Mouse (Mus musculus) spleen, postnatal 4 days (tissue): Measurements from ENCODE around the gene Tmem256.

Experiments
- DNase-seq, 2 experiments: peaks; one replicate each; pipeline ENCODE4 v3.0.0; 2022; ENCODE audit warnings: low spot score in 2 of 2

Gene Tmem256

GRCm38 (mm10) chr11:69815155-69815554 lies 23.2 kb upstream of the Tmem256 start, which contains the start of gene Gm39566:
Gene Gm39566, minus strand, starts transcription at chr11:69815298.
- DNase-seq, result peak in 1 of 2 experiments; percentile 61

DNA sequence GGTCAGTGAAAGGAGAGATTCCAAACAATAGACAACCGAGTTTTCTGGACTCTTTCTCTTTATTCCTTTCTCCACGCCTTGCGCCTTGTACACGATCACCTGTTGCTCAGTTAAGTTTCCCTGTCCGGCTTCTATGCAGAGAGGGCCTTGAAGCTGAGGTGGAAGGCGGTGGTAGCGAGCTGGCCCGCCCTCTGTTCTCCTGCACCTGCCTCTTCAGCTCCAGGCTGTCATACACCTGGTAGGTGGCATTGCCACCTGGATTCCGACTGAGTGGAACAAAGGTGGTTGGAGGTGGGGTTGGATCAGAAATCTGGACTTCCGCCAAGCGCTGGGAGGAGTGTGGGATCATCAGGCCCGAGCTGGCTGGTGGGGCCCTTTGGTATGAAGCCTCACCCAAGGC lies 21.8 kb upstream of the Tmem256 start:
- peak in 1 of 2 experiments; percentile 61 for DNase-seq

- DNase-seq, result no peak
Measured at GRCm38 (mm10) chr11:69818365-69818764, 19.9 kb upstream of the Tmem256 start, which contains the start of gene Spem2. Gene Spem2, minus strand, starts transcription at chr11:69818465.

DNA sequence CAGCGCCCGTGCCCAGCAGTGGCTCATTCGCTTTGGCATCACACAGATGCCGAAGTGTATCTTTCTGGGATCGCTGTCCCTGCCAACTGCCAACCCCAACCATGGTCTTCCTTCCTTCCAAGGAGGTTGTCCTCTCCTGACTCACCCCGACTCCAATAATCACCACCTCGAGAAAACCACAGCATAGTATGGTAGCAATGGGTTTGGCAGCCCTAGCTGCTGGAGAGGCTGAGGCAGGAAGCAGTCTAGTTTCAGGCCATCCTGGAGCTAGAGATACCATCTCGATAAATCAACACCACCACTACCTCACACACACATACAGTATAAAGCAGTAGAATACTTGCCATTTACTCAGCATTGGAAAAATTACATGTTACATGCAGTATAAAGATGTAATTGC lies 19.4 kb upstream of the Tmem256 start:
- no peak for DNase-seq

- no peak for DNase-seq
Measured at GRCm38 (mm10) chr11:69822080-69822479, 16.2 kb upstream of the Tmem256 start, which contains the start of gene Spem1. Gene Spem1, minus strand, starts transcription at chr11:69822180.

DNA sequence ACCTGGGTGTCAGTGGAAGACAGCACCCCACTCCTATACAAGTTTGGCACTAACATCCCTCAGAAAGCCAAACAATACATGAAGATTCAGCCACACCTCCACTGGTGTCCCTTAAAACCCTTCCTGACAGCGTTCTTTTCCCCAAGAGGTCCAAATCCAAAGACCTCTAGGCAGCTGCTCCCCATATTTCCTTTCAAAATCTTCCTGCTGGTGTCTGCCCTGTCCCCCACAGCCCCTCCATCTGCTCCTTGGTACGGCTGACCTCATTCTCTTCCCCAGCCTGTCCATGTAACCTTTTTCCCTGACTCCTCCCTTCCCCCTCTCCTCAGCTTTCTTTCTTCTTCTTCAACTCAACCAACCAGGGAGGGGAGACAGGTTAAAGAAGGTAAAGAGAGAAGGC lies 14.9 kb upstream of the Tmem256 start:
- DNase-seq, result no peak

GRCm38 (mm10) chr11:69828832-69829231 lies 9.5 kb upstream of the Tmem256 start:
- no peak for DNase-seq

DNA sequence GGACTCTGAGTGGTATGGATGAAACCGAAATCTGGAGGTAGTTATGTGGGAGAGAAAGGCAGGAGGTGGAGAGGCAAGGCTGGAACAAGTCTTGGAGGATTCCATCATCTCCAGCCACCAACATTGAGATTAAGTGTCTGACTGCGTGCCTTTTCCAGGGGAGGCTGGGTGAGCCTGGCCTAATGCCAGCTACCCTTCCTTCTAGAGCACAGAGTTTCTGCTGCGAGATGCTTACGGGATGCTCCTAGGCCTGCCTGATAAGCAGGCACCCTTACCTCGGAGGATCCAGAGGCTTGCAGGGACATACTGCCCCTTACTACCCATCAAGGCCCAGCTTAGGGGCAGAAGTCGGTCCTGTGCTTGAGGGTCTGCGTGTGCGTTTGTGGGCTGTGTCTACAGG lies 4.8 kb upstream of the Tmem256 start:
- no peak for DNase-seq

DNA sequence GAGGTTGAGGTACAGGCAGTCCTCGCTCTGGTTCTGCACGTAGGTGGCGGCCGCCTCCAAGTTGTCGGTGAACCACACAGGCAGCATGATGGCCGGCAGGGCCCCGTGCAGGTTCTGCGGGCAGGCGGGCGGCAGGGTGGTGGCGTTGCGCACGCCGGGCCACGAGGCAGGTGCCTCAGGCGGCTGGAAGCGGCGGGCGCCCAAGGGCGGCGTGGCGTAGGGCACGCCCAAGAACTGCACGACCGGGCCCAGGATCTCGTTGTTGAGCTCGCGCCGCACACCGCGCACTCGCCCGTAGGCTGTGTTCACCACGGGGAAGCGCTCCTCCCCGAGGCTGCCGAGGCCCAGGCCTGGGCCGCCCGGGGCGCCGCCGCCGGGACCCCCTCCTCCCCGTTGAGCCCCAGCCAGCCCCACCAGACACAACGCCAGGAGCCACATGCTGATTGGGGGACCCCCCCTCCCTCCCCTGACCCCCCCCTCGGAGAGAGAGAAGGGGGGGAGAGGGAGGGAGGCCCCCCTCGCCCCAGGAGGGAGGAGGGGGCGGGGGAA lies 4.2 kb upstream of the Tmem256 start:
- DNase-seq, result peak; percentile 65 to 86

GRCm38 (mm10) chr11:69835326-69835965 lies 2.9 kb upstream of the Tmem256 start:
- no peak for DNase-seq

- no peak for DNase-seq
Measured at GRCm38 (mm10) chr11:69835966-69836335, 2.4 kb upstream of the Tmem256 start.

DNA sequence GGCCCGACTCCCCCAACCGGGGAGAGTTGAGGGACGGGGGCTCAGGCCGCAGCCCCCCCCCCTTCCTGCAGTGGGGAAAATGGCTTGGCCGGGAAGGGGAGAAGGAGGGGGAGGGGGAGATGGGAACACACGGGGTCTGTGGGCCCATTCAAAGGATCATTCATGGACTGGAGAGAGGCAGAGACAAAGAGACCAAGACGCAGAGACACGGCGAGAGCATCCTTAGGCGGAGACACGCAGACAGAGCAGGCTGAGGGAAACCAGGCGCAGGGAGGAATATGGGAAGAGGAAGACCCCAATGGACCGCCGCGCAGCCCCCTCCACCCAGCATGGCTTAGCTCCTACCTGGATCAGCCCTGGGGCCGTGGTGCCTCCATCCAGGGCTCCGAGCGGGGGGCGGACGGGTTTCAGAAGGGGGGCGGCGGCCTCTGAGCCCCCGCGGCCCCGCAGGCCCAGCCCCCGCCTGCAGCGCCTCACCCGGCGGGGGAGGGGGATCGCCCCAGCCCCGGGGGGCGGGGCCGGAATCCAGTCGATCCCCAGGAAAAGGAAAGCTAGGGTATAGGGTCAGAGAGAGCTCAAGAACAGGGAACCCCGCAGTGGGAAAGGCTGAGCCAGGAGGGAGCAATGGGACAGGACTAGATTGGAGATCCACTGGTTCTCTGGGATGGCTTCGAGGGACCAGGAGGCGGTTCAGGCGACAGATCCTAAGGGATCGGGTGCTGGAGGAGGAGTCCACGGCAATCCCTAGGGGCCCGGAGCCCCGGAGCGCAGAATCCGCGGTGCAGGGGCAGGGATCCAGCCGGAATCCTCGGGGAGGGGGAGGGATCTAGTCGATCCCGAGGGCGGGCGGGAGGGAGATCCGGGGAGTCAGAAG lies 1.4 kb upstream of the Tmem256 start:
- peak in 1 of 2 experiments; percentile 72 for DNase-seq

- no peak for DNase-seq
Measured at GRCm38 (mm10) chr11:69837604-69837951, 736 bp upstream of the Tmem256 start, which contains the start of gene Nlgn2. Gene Nlgn2, minus strand, starts transcription at chr11:69837784.

- peak in 1 of 2 experiments; percentile 20 for DNase-seq
Measured at GRCm38 (mm10) chr11:69838714-69839104, 395 bp downstream of the Tmem256 start.

DNA sequence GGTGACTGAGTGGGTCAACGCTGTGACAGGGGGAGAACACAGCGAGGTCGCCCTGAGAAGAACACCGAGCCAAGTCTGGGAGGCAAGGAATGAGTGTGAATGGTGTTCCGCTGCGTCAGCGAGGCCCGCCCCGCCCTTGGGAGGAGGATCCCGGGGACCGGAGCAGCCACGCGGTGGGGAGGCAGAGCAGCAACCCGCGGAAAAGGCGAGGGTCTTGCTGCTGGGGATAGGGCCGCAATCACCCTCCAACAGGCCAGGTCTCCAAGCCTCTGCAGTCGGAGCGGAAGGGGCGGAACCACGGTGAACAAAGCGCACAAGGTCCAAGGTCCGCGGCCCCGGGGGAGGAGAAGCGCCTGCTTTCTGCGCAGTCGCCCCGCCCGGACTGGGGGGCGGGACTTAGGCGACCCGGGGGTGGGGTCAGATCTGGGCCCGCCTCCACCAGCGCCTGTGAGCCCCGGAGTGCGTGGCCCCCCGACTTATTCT lies 7.9 kb downstream of the Tmem256 start, which contains the start of gene Plscr3:
Gene Plscr3 (plus strand): TSS at position 179 of the 483 bp plus-strand sequence.
- peak; percentile 94 to 97 for DNase-seq

DNA sequence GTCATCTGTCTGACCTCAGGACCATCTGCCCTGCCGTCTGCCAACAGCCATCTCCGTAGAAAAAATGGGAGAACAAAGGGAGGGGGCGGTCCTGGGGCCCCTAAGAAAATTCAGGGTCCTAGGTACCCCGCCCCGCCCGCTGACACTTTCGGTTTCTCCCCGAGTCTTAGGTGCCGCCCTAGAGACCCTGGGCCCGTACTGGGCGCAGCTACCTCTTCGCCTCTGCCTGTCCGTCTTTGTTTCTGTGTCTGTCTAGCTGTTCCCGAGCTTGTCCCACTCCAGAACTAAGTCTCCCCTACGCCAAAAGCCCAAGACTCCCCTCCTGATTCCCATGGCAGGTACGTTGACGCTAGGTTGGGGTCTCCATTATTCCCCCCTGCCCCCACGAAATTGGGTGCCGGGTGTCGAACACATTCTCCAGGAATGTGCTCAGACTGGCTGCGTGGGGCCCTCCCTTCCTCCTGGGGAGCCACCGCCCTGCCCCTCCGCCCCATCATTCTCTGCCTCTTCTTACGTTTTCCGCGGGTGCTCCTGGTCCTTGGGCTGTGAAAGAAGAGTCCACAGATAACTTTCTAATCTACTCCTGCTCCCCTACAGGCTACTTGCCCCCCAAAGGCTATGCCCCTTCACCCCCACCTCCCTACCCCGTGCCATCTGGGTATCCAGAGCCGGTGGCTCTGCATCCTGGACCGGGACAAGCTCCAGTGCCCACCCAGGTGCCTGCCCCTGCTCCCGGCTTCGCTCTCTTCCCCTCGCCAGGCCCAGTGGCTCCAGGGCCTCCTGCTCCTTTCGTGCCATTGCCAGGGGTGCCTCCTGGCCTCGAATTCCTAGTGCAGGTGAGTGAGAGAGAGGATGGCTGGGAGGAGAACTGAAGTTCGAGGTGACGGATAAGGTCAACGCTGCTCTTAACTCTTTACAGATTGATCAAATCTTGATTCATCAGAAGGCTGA lies 8.7 kb downstream of the Tmem256 start:
- peak; percentile 52 to 77 for DNase-seq

GRCm38 (mm10) chr11:69848021-69848420 lies 9.7 kb downstream of the Tmem256 start:
- peak in 1 of 2 experiments; percentile 66 for DNase-seq

- peak in 1 of 2 experiments; percentile 63 for DNase-seq
Measured at GRCm38 (mm10) chr11:69849128-69849527, 10.8 kb downstream of the Tmem256 start.

DNA sequence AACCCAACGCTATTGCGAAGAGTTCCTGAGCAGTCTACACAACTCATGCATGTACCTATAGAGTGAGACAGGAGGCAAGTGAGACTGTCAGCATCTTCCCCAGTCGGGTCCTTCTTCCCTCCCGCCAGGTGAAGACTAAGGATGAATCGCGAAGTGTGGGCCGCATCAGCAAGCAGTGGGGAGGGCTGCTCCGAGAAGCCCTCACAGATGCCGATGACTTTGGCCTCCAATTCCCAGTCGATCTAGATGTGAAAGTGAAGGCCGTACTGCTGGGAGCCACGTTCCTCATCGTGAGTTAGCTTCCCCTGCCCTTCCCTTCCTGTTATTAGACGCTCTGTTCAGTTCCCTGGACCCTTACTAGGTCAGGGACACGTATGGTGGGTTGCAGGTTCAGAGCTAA lies 11.6 kb downstream of the Tmem256 start:
- peak in 1 of 2 experiments; percentile 63 for DNase-seq

DNA sequence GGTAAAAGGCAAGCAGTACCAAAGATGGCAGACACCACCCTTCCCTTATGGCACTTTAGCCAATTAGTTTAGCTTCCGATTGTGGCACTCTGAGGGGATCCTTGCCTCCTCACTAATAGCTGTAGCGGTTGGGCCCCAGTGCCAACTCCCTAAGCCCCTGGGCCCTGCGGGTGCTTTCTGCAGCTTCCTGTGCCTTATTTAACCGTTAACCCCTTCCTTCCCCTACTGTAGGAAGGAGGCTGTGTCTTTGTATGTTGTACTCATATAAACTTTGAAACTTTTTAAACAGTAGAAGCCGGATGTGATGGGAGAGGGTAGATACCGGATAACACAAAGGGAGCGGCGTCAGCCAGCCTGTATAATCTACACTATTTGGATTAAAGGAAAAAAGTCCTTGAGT lies 12.4 kb downstream of the Tmem256 start:
- peak; percentile 31 to 60 for DNase-seq

DNA sequence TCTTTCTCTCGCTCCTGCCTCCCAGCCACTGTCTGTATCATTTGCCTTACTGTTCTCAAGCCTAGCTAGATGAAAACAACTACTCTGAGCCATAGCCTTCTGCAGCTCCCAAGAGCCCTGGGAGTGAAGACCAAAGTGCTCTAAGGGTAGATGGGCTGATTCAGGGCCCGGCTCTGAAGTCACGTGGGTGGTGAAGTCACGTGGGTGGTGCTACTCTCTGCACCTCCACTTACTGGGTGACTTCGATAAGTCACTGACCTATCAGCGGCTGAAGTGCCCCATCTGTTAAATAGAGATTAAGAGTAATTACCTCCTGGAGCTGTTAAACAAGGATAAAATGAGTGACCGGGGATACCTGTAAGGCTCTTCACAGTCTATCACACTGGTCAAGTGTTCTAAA lies 15.7 kb downstream of the Tmem256 start:
- DNase-seq, result peak; percentile 86 to 87
